Mouse (Mus musculus): ENCODE data around the gene Casz1. TPM values are rescaled to one million over a fixed set of nuclear protein-coding genes. Genes with fewer than 3 reads are reported as not detected.

Casz1 gene
- total RNA-seq, 1 experiment = 4.0 TPM

DNA sequence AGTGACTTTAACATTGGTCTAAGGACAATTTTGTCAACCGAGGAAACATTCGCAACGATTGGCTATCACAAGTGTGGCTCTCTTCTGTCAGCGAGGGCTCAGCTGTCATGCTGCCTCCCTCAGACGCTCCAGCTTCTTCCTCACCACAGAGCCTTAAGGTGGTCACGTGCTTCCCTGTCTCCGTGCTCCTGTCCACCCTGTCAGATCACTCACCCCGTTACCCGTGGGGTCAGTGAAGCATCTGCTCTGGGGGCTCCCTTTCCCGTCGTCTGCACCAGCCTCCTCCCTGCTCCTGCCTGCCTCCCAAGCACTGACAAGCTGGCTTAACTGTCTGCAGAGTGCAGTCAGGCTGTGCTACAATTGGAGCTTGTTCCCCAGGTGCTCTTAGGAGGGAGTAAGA, 175.6 kb downstream of the Casz1 start:
- Histone ChIP-seq H3K9me3 (ENCODE audit: control insufficient read depth, insufficient read depth, low read depth, low read length) (no peaks in the 10 kb centered on the region), H3K4me3 (ENCODE audit: insufficient read depth in 1 of 2, low read depth in 1 of 2, low read length in 2 of 2, poor library complexity in 1 of 2, severe bottlenecking in 1 of 2) (no peak overlapping the region), H3K27ac (ENCODE audit: insufficient read depth, low read depth, low read length, poor library complexity, severe bottlenecking) (no peak overlapping the region), H3K4me1 (ENCODE audit: control insufficient read depth in 2 of 2, insufficient read depth in 2 of 2, low read length in 2 of 2, poor library complexity in 1 of 2) (peaks cover 4 to 15% of the 10 kb centered on the region in 2 experiments; a peak in 2 of 4 replicates), H3K36me3 (ENCODE audit: control insufficient read depth, insufficient read depth, low read length, poor library complexity, severe bottlenecking) (peaks cover 10% of the 10 kb centered on the region), H3K9ac (ENCODE audit: insufficient read depth, low read depth, low read length, poor library complexity, severe bottlenecking) (no peak overlapping the region)
- in situ Hi-C loops (cut with MboI; ENCODE audit: low sequenced_read_pairs in 2 of 2, unreplicated experiment in 2 of 2) = no loop called here
- DNase-seq (ENCODE audit: low read depth, low spot score) = no peak
- TF ChIP-seq ZNF384 (IDR thresholded peaks at IDR 0.05; ENCODE audit: low read depth, low read length) (no peak), ZC3H11A (IDR thresholded peaks at IDR 0.05; ENCODE audit: borderline replicate concordance, low read depth, low read length) (no peak), HCFC1 (IDR thresholded peaks at IDR 0.05; ENCODE audit: borderline replicate concordance, insufficient read depth, low read length) (no peak), MAFK (IDR thresholded peaks at IDR 0.05; ENCODE audit: insufficient read depth, low read depth, low read length) (no peak), CHD2 (IDR thresholded peaks at IDR 0.05; ENCODE audit: low read depth, low read length) (no peak)

DNA sequence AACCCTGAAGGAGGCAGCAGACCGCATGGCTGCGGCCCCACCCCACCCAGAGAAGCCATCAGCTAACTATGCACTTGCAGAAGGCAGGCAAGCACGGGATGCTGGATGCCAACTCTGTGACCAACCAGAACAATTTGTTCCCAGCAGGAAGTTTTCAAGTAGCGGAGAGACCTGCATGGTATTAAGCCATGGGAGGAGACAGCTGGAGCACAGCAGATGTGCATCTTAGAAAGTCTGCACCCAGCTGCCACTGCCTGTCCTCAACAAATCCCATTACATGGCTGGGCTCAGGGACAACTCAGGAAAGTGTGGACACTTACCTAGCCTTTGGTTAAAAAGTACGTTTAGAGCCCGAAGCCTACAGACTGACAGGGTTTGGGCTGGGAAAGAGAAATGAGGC, 178.0 kb downstream of the Casz1 start:
- in situ Hi-C loops (cut with MboI; ENCODE audit: low sequenced_read_pairs in 2 of 2, unreplicated experiment in 2 of 2) = no loop called here
- Histone ChIP-seq H3K27ac (ENCODE audit: insufficient read depth, low read depth, low read length, poor library complexity, severe bottlenecking) (no peak overlapping the region), H3K4me3 (ENCODE audit: insufficient read depth in 1 of 2, low read depth in 1 of 2, low read length in 2 of 2, poor library complexity in 1 of 2, severe bottlenecking in 1 of 2) (no peak overlapping the region), H3K36me3 (ENCODE audit: control insufficient read depth, insufficient read depth, low read length, poor library complexity, severe bottlenecking) (peaks cover 6% of the 10 kb centered on the region), H3K9ac (ENCODE audit: insufficient read depth, low read depth, low read length, poor library complexity, severe bottlenecking) (no peak overlapping the region), H3K9me3 (ENCODE audit: control insufficient read depth, insufficient read depth, low read depth, low read length) (no peaks in the 10 kb centered on the region), H3K4me1 (ENCODE audit: control insufficient read depth in 2 of 2, insufficient read depth in 2 of 2, low read length in 2 of 2, poor library complexity in 1 of 2) (peaks cover 4 to 15% of the 10 kb centered on the region in 2 experiments; a peak in 2 of 4 replicates)
- TF ChIP-seq CHD2 (IDR thresholded peaks at IDR 0.05; ENCODE audit: low read depth, low read length) (no peak), MAFK (IDR thresholded peaks at IDR 0.05; ENCODE audit: insufficient read depth, low read depth, low read length) (no peak), HCFC1 (IDR thresholded peaks at IDR 0.05; ENCODE audit: borderline replicate concordance, insufficient read depth, low read length) (no peak), ZNF384 (IDR thresholded peaks at IDR 0.05; ENCODE audit: low read depth, low read length) (no peak), ZC3H11A (IDR thresholded peaks at IDR 0.05; ENCODE audit: borderline replicate concordance, low read depth, low read length) (no peak)
- DNase-seq (ENCODE audit: low read depth, low spot score) = no peak

- Histone ChIP-seq H3K9me3 (ENCODE audit: control insufficient read depth, insufficient read depth, low read depth, low read length) (no peaks in the 10 kb centered on the region), H3K4me3 (ENCODE audit: insufficient read depth in 1 of 2, low read depth in 1 of 2, low read length in 2 of 2, poor library complexity in 1 of 2, severe bottlenecking in 1 of 2) (no peak overlapping the region), H3K27ac (ENCODE audit: insufficient read depth, low read depth, low read length, poor library complexity, severe bottlenecking) (no peak overlapping the region), H3K4me1 (ENCODE audit: control insufficient read depth in 2 of 2, insufficient read depth in 2 of 2, low read length in 2 of 2, poor library complexity in 1 of 2) (peaks cover 0 to 3% of the 10 kb centered on the region in 2 experiments; a peak in 1 of 4 replicates), H3K9ac (ENCODE audit: insufficient read depth, low read depth, low read length, poor library complexity, severe bottlenecking) (no peak overlapping the region), H3K36me3 (ENCODE audit: control insufficient read depth, insufficient read depth, low read length, poor library complexity, severe bottlenecking) (peaks cover 8% of the 10 kb centered on the region)
- TF ChIP-seq CHD2 (IDR thresholded peaks at IDR 0.05; ENCODE audit: low read depth, low read length) = no peak
- no peak for DNase-seq (ENCODE audit: low read depth, low spot score)
- in situ Hi-C loops (cut with MboI; ENCODE audit: low sequenced_read_pairs in 2 of 2, unreplicated experiment in 2 of 2) = no loop called here
Observed at GRCm38 (mm10) chr4:148984701-148985540, 180.7 kb downstream of the Casz1 start.

- no peaks in the 10 kb centered on the region for H3K4me1 ChIP-seq (ENCODE audit: control insufficient read depth in 2 of 2, insufficient read depth in 2 of 2, low read length in 2 of 2, poor library complexity in 1 of 2)
- in situ Hi-C loops (cut with MboI; ENCODE audit: low sequenced_read_pairs in 2 of 2, unreplicated experiment in 2 of 2) = no loop called here
- H3K27ac ChIP-seq (ENCODE audit: insufficient read depth, low read depth, low read length, poor library complexity, severe bottlenecking) = no peak overlapping the region
- no peaks in the 10 kb centered on the region for H3K9me3 ChIP-seq (ENCODE audit: control insufficient read depth, insufficient read depth, low read depth, low read length)
- no peak overlapping the region for H3K4me3 ChIP-seq (ENCODE audit: insufficient read depth in 1 of 2, low read depth in 1 of 2, low read length in 2 of 2, poor library complexity in 1 of 2, severe bottlenecking in 1 of 2)
- DNase-seq (ENCODE audit: low read depth, low spot score) = no peak
- H3K9ac ChIP-seq (ENCODE audit: insufficient read depth, low read depth, low read length, poor library complexity, severe bottlenecking) = no peak overlapping the region
- no peak for TF ChIP-seq HCFC1 (IDR thresholded peaks at IDR 0.05; ENCODE audit: borderline replicate concordance, insufficient read depth, low read length)
- TF ChIP-seq ZC3H11A (IDR thresholded peaks at IDR 0.05; ENCODE audit: borderline replicate concordance, low read depth, low read length) = no peak
- TF ChIP-seq ZNF384 (IDR thresholded peaks at IDR 0.05; ENCODE audit: low read depth, low read length) = no peak
- no peak for TF ChIP-seq MAFK (IDR thresholded peaks at IDR 0.05; ENCODE audit: insufficient read depth, low read depth, low read length)
- TF ChIP-seq CHD2 (IDR thresholded peaks at IDR 0.05; ENCODE audit: low read depth, low read length) = no peak
- H3K36me3 ChIP-seq (ENCODE audit: control insufficient read depth, insufficient read depth, low read length, poor library complexity, severe bottlenecking) = peaks cover 8% of the 10 kb centered on the region
Observed at GRCm38 (mm10) chr4:148985541-148986476, 181.6 kb downstream of the Casz1 start.

Data from ES-E14 (cell line).